Mouse (Mus musculus): Measurements from ENCODE around the gene Ogg1.
"Not testable (repeated sequence)": the region's sequence is repeated elsewhere in the genome, so short reads cannot be mapped to it uniquely, and the experiment has no call there.

The Ogg1 gene

DNA sequence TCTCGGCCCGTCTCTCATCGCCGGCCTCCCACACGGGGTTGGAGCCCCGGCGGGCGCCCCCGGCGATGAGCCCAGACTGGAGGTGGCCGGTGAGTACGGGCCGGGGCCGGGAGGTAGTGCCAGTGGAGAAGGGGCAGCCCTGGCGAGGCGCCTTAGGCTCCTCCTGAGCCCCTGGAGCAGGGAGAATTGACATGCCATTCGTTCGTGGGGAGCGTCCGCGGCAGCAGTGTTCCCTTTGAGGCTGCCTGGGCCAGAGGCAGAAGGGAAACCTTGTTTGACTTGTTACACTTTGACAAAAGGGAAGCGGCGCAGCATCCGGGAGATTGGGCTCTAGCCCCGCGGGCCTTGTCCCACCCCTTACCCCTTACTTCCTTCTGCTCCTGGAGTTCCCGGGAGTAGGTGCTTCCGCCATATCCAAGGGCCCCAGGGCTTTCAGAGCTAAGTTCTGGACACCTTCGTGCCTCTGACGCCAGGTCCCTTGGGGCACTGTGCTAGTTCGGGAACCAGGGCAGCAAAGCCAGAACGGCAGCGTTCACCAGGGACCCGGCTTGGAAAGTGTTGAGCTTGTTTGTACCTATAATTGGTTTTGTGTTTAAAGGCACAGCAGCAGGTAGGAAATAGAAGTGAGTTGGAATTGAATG is 19.2 kb upstream of the Ogg1 start:
- Histone ChIP-seq H3K4me1 (replicated peaks; ENCODE audit: low read depth, low read length) (peaks cover 41% of the 10 kb centered on the region), H3K4me3 (replicated peaks; ENCODE audit: low read length) (peak overlapping the region; percentile 100), H3K9me3 (ENCODE audit: low read length) (no peaks in the 10 kb centered on the region), H3K36me3 (ENCODE audit: insufficient read depth, low read length) (peaks cover 32% of the 10 kb centered on the region), H3K27me3 (ENCODE audit: insufficient read depth, low read length) (no peaks in the 10 kb centered on the region)
- TF ChIP-seq NANOG (IDR thresholded peaks at IDR 0.05; ENCODE audit: borderline replicate concordance, low read length) (no peak), POU5F1 (IDR thresholded peaks at IDR 0.05; ENCODE audit: borderline replicate concordance, low read length) (no peak), CTCF (conservative IDR thresholded peaks at IDR 0.05; ENCODE audit: low read length) (no peak)

DNA sequence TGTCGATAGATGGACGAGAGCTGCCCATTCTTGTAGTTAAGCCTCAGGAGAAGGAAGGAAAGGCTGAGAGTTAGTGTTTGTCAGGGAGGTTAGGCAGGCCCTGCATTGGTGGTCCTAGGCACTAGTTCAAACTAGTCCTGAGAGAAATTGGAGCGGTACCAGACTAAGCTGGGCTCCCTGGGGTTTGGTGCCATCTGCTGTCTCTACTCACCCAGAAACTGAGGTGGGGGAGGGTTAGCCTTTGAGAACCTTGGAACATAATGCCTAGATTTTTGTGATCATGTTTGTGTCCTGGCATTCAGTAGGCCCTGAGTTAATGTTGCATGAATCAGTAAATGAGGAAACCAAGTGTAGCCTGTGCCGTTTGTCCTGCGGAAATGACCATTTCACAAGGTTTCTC is 18.6 kb upstream of the Ogg1 start:
- Histone ChIP-seq H3K9me3 (ENCODE audit: low read length) (no peaks in the 10 kb centered on the region), H3K4me3 (replicated peaks; ENCODE audit: low read length) (peak overlapping the region; percentile 100), H3K4me1 (replicated peaks; ENCODE audit: low read depth, low read length) (peaks cover 40% of the 10 kb centered on the region), H3K27me3 (ENCODE audit: insufficient read depth, low read length) (no peaks in the 10 kb centered on the region), H3K36me3 (ENCODE audit: insufficient read depth, low read length) (peaks cover 38% of the 10 kb centered on the region)
- TF ChIP-seq CTCF (conservative IDR thresholded peaks at IDR 0.05; ENCODE audit: low read length) (no peak), POU5F1 (IDR thresholded peaks at IDR 0.05; ENCODE audit: borderline replicate concordance, low read length) (no peak), NANOG (IDR thresholded peaks at IDR 0.05; ENCODE audit: borderline replicate concordance, low read length) (no peak)

- Histone ChIP-seq H3K4me1 (replicated peaks; ENCODE audit: low read depth, low read length) (peaks cover 35% of the 10 kb centered on the region), H3K4me3 (replicated peaks; ENCODE audit: low read length) (no peak overlapping the region), H3K36me3 (ENCODE audit: insufficient read depth, low read length) (peaks cover 99% of the 10 kb centered on the region), H3K27me3 (ENCODE audit: insufficient read depth, low read length) (no peaks in the 10 kb centered on the region), H3K9me3 (ENCODE audit: low read length) (no peaks in the 10 kb centered on the region)
- no peak for TF ChIP-seq POU5F1 (IDR thresholded peaks at IDR 0.05; ENCODE audit: borderline replicate concordance, low read length)
- TF ChIP-seq CTCF (conservative IDR thresholded peaks at IDR 0.05; ENCODE audit: low read length) = no peak
- no peak for TF ChIP-seq NANOG (IDR thresholded peaks at IDR 0.05; ENCODE audit: borderline replicate concordance, low read length)
Measured at GRCm38 (mm10) chr6:113315972-113316371, 10.8 kb upstream of the Ogg1 start.

DNA sequence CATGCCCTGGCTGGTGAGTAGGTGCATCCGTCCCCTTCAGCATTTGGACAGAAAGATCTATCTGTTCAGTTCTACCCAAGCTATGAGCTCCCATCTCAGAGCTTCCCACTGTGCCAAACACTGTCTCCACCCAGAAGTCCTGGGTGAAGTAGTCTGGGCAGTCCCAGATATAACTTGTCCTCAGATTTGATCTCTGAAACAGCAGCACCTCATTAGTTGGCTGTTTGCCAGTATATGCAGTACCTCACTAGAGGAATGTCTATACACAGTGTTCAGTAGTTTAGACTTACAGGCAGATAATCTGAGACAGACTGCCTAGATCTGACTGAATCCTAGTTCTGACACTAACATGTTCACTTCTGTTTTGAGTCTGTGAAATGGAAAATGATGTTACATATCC is 2.6 kb downstream of the Ogg1 start:
- H3K36me3 ChIP-seq (ENCODE audit: insufficient read depth, low read length) = peaks cover 69% of the 10 kb centered on the region
- no peaks in the 10 kb centered on the region for H3K27me3 ChIP-seq (ENCODE audit: insufficient read depth, low read length)
- peaks cover 39% of the 10 kb centered on the region for H3K4me1 ChIP-seq (replicated peaks; ENCODE audit: low read depth, low read length)
- no peak overlapping the region for H3K4me3 ChIP-seq (replicated peaks; ENCODE audit: low read length)
- H3K9me3 ChIP-seq (ENCODE audit: low read length) = no peaks in the 10 kb centered on the region
- no peak for TF ChIP-seq NANOG (IDR thresholded peaks at IDR 0.05; ENCODE audit: borderline replicate concordance, low read length)
- no peak for TF ChIP-seq POU5F1 (IDR thresholded peaks at IDR 0.05; ENCODE audit: borderline replicate concordance, low read length)
- no peak for TF ChIP-seq CTCF (conservative IDR thresholded peaks at IDR 0.05; ENCODE audit: low read length)

- Histone ChIP-seq H3K27me3 (ENCODE audit: insufficient read depth, low read length) (no peaks in the 10 kb centered on the region), H3K4me3 (replicated peaks; ENCODE audit: low read length) (no peak overlapping the region), H3K9me3 (ENCODE audit: low read length) (no peaks in the 10 kb centered on the region), H3K36me3 (ENCODE audit: insufficient read depth, low read length) (peaks cover 69% of the 10 kb centered on the region), H3K4me1 (replicated peaks; ENCODE audit: low read depth, low read length) (peaks cover 31% of the 10 kb centered on the region)
- TF ChIP-seq POU5F1 (IDR thresholded peaks at IDR 0.05; ENCODE audit: borderline replicate concordance, low read length) = no peak
- no peak for TF ChIP-seq NANOG (IDR thresholded peaks at IDR 0.05; ENCODE audit: borderline replicate concordance, low read length)
- TF ChIP-seq CTCF (conservative IDR thresholded peaks at IDR 0.05; ENCODE audit: low read length) = no peak
Measured at GRCm38 (mm10) chr6:113330547-113330946, 3.8 kb downstream of the Ogg1 start.

GRCm38 (mm10) chr6:113331721-113332120 is 4.9 kb downstream of the Ogg1 start:
- Histone ChIP-seq H3K9me3 (ENCODE audit: low read length) (no peaks in the 10 kb centered on the region), H3K36me3 (ENCODE audit: insufficient read depth, low read length) (peaks cover 78% of the 10 kb centered on the region), H3K27me3 (ENCODE audit: insufficient read depth, low read length) (no peaks in the 10 kb centered on the region), H3K4me1 (replicated peaks; ENCODE audit: low read depth, low read length) (peaks cover 24% of the 10 kb centered on the region), H3K4me3 (replicated peaks; ENCODE audit: low read length) (no peak overlapping the region)
- no peak for TF ChIP-seq CTCF (conservative IDR thresholded peaks at IDR 0.05; ENCODE audit: low read length)
- no peak for TF ChIP-seq POU5F1 (IDR thresholded peaks at IDR 0.05; ENCODE audit: borderline replicate concordance, low read length)
- no peak for TF ChIP-seq NANOG (IDR thresholded peaks at IDR 0.05; ENCODE audit: borderline replicate concordance, low read length)

GRCm38 (mm10) chr6:113332734-113333133 is 6.0 kb downstream of the Ogg1 start:
- peaks cover 78% of the 10 kb centered on the region for H3K36me3 ChIP-seq (ENCODE audit: insufficient read depth, low read length)
- not testable (repeated sequence) for H3K4me3 ChIP-seq (replicated peaks; ENCODE audit: low read length); H3K27me3 ChIP-seq (ENCODE audit: insufficient read depth, low read length); H3K9me3 ChIP-seq (ENCODE audit: low read length)
- peaks cover 19% of the 10 kb centered on the region for H3K4me1 ChIP-seq (replicated peaks; ENCODE audit: low read depth, low read length)

GRCm38 (mm10) chr6:113333137-113333950 is 6.6 kb downstream of the Ogg1 start:
- Histone ChIP-seq H3K4me3 (replicated peaks; ENCODE audit: low read length) (no peak overlapping the region), H3K36me3 (ENCODE audit: insufficient read depth, low read length) (peaks cover 76% of the 10 kb centered on the region), H3K9me3 (ENCODE audit: low read length) (no peaks in the 10 kb centered on the region), H3K4me1 (replicated peaks; ENCODE audit: low read depth, low read length) (peaks cover 13% of the 10 kb centered on the region), H3K27me3 (ENCODE audit: insufficient read depth, low read length) (no peaks in the 10 kb centered on the region)
- TF ChIP-seq POU5F1 (IDR thresholded peaks at IDR 0.05; ENCODE audit: borderline replicate concordance, low read length) (no peak), CTCF (conservative IDR thresholded peaks at IDR 0.05; ENCODE audit: low read length) (no peak), NANOG (IDR thresholded peaks at IDR 0.05; ENCODE audit: borderline replicate concordance, low read length) (no peak)

Measured in E14TG2a.4 (cell line).